Mouse (Mus musculus) forebrain, postnatal 0 days (tissue): ENCODE measurements around the gene Nhsl1. TPM values are rescaled to one million over a fixed set of nuclear protein-coding genes. Genes with fewer than 3 reads are reported as not detected.

Experiments
- ATAC-seq: fragments of 200-750 bp; cut with Nextera tagmentation; 2 replicates; pipeline ENCODE4 v1.8.0; 2017; ENCODE audit warnings: mild to moderate bottlenecking, moderate library complexity
- DNase-seq: peaks from one replicate; pipeline ENCODE4 v3.0.0-alpha.2; 2015
- H3K27ac ChIP-seq: fragments of 300-500 bp; sonication (generic); 2 replicates; pipeline ENCODE4 v1.5.1; 2014; ENCODE audit warnings: low read depth, mild to moderate bottlenecking, antibody characterized with exemption, low read length, moderate library complexity, mixed read lengths
- H3K27me3 ChIP-seq: fragments of 300-500 bp; sonication (generic); 2 replicates; pipeline ENCODE4 v1.6.1; 2014; ENCODE audit warnings: mild to moderate bottlenecking, low read length, mixed read lengths; ENCODE audit not compliant: insufficient read depth
- H3K36me3 ChIP-seq: fragments of 300-500 bp; sonication (generic); 2 replicates; pipeline ENCODE4 v1.6.1; 2014; ENCODE audit warnings: mild to moderate bottlenecking, moderate library complexity; ENCODE audit not compliant: insufficient read depth
- H3K4me1 ChIP-seq: fragments of 300-500 bp; sonication (generic); 2 replicates; pipeline ENCODE4 v1.6.1; 2014; ENCODE audit warnings: antibody characterized with exemption; ENCODE audit not compliant: insufficient read depth
- H3K4me2 ChIP-seq: fragments of 300-500 bp; sonication (generic); 2 replicates; pipeline ENCODE4 v1.6.1; 2014; ENCODE audit warnings: low read depth, mild to moderate bottlenecking, moderate library complexity
- H3K4me3 ChIP-seq: fragments of 300-500 bp; sonication (generic); 2 replicates; pipeline ENCODE4 v1.5.1; 2014; ENCODE audit warnings: low read depth, low read length, mixed read lengths
- H3K9ac ChIP-seq: fragments of 300-500 bp; sonication (generic); 2 replicates; pipeline ENCODE4 v1.6.1; 2014; ENCODE audit warnings: mild to moderate bottlenecking
- H3K9me3 ChIP-seq: fragments of 300-500 bp; sonication (generic); 2 replicates; pipeline ENCODE4 v1.6.1; 2016; ENCODE audit warnings: low read length
- CTCF ChIP-seq: sonication (generic); IDR thresholded peaks from 2 replicates; pipeline ENCODE4 v1.5.1; 2016; ENCODE audit warnings: antibody characterized with exemption, control low read depth, low read depth
- WGBS: fragments of 180-500 bp; shearing (Covaris S2); extraction: QIAGEN DNeasy Blood & Tissue Kit; methylation state at CpG from one replicate; pipeline ENCODE4 v1.1.7; 2014; 5-methylcytosine and 5-hydroxymethylcytosine counted together
- polyA plus RNA-seq: library from polyadenylated mRNA; unstranded; fragments of >200 nt; fragmentation: Nextera tagmentation; extraction: Ambion mirVana; gene quantifications from 2 replicates; pipeline ENCODE4 v1.2.1, GENCODE M21; 2015
- total RNA-seq: library from RNA; depleted of rRNA; stranded (reverse); fragments of >200 nt; gene quantifications from 2 replicates; pipeline ENCODE4 v1.2.3, GENCODE M21; 2014

The Nhsl1 gene
- total and polyA plus RNA-seq, 2 experiments from 2014 or later, result 8.9 to 22.0 TPM

GRCm38 (mm10) chr10:18480836-18481235 lies 162.1 kb downstream of the Nhsl1 start:
- Histone ChIP-seq H3K4me3 (no peak overlapping the region), H3K4me2 (no peak overlapping the region), H3K9me3 (no peaks in the 10 kb centered on the region), H3K9ac (no peak overlapping the region), H3K4me1 (no peaks in the 10 kb centered on the region; the same call in 1 of the 2 replicates), H3K27ac (no peak overlapping the region), H3K27me3 (no peaks in the 10 kb centered on the region), H3K36me3 (no peaks in the 10 kb centered on the region)
- no peak for ATAC-seq
- no peak for DNase-seq
- no peak for TF ChIP-seq CTCF
- 57% methylated on average over 10 of the region's 10 CpGs for WGBS

GRCm38 (mm10) chr10:18482558-18483141 lies 163.9 kb downstream of the Nhsl1 start:
- 4% methylated on average over 4 of the region's 4 CpGs for WGBS
- peak; percentile 63 for DNase-seq
- TF ChIP-seq CTCF, result no peak
- Histone ChIP-seq H3K36me3 (no peaks in the 10 kb centered on the region), H3K4me1 (no peaks in the 10 kb centered on the region; the same call in 1 of the 2 replicates), H3K9ac (no peak overlapping the region), H3K4me2 (no peak overlapping the region), H3K9me3 (no peaks in the 10 kb centered on the region), H3K27me3 (no peaks in the 10 kb centered on the region), H3K4me3 (no peak overlapping the region), H3K27ac (peak overlapping the region; percentile 4; the same call in 1 of the 2 replicates)
- peak; percentile 57 for ATAC-seq

- TF ChIP-seq CTCF, result no peak
- Histone ChIP-seq H3K27ac (no peak overlapping the region), H3K9me3 (no peaks in the 10 kb centered on the region), H3K9ac (no peak overlapping the region), H3K4me1 (no peaks in the 10 kb centered on the region; the same call in 1 of the 2 replicates), H3K27me3 (no peaks in the 10 kb centered on the region), H3K36me3 (no peaks in the 10 kb centered on the region), H3K4me2 (no peak overlapping the region), H3K4me3 (no peak overlapping the region)
- WGBS, result 81% methylated on average over 3 of the region's 3 CpGs
- no peak for ATAC-seq
- no peak for DNase-seq
These were observed 164.9 kb downstream of the Nhsl1 start for GRCm38 (mm10) chr10:18483658-18484057.

GRCm38 (mm10) chr10:18484731-18485130 lies 165.9 kb downstream of the Nhsl1 start:
- H3K9ac ChIP-seq, result no peak overlapping the region
- H3K4me1 ChIP-seq, result no peaks in the 10 kb centered on the region; the same call in 1 of the 2 replicates
- ATAC-seq, result no peak
- DNase-seq, result no peak
- no peaks in the 10 kb centered on the region for H3K9me3 ChIP-seq
- H3K4me2 ChIP-seq, result no peak overlapping the region
- no peaks in the 10 kb centered on the region for H3K27me3 ChIP-seq
- TF ChIP-seq CTCF, result no peak
- H3K36me3 ChIP-seq, result no peaks in the 10 kb centered on the region
- H3K27ac ChIP-seq, result no peak overlapping the region
- H3K4me3 ChIP-seq, result no peak overlapping the region
- 97% methylated on average over 5 of the region's 5 CpGs for WGBS

- H3K4me2 ChIP-seq, result no peak overlapping the region
- WGBS, result 82% methylated on average over 7 of the region's 7 CpGs
- H3K36me3 ChIP-seq, result no peaks in the 10 kb centered on the region
- no peak for ATAC-seq
- no peak overlapping the region for H3K27ac ChIP-seq
- H3K9ac ChIP-seq, result no peak overlapping the region
- no peak for TF ChIP-seq CTCF
- H3K4me1 ChIP-seq, result no peaks in the 10 kb centered on the region
- H3K9me3 ChIP-seq, result no peaks in the 10 kb centered on the region
- no peak for DNase-seq
- no peak overlapping the region for H3K4me3 ChIP-seq
- no peaks in the 10 kb centered on the region for H3K27me3 ChIP-seq
These were observed 169.5 kb downstream of the Nhsl1 start for GRCm38 (mm10) chr10:18488239-18488803.

- Histone ChIP-seq H3K9ac (no peak overlapping the region), H3K9me3 (no peaks in the 10 kb centered on the region), H3K27ac (no peak overlapping the region), H3K4me1 (no peaks in the 10 kb centered on the region), H3K4me2 (no peak overlapping the region), H3K36me3 (no peaks in the 10 kb centered on the region), H3K4me3 (no peak overlapping the region), H3K27me3 (no peaks in the 10 kb centered on the region)
- DNase-seq (no peak), ATAC-seq (no peak)
- 94% methylated on average over 10 of the region's 10 CpGs for WGBS
- no peak for TF ChIP-seq CTCF
These were observed 171.2 kb downstream of the Nhsl1 start for GRCm38 (mm10) chr10:18489936-18490335.

- 87% methylated on average over 4 of the region's 4 CpGs for WGBS
- H3K27me3 ChIP-seq, result no peaks in the 10 kb centered on the region
These were observed 173.2 kb downstream of the Nhsl1 start for GRCm38 (mm10) chr10:18491952-18492351.

More at GRCm38 (mm10) chr10:18491952-18492351, 173.2 kb downstream of the Nhsl1 start:
- no peak for DNase-seq
- H3K27ac ChIP-seq, result no peak overlapping the region
- no peak overlapping the region for H3K4me3 ChIP-seq
- TF ChIP-seq CTCF, result no peak
- H3K9me3 ChIP-seq, result no peaks in the 10 kb centered on the region
- H3K36me3 ChIP-seq, result no peaks in the 10 kb centered on the region
- H3K9ac ChIP-seq, result no peak overlapping the region
- no peaks in the 10 kb centered on the region for H3K4me1 ChIP-seq
- no peak for ATAC-seq
- no peak overlapping the region for H3K4me2 ChIP-seq
